Mouse (Mus musculus): ENCODE data around the gene Prune1.
"Not testable (repeated sequence)": the region's sequence is repeated elsewhere in the genome, so short reads cannot be mapped to it uniquely, and the experiment has no call there.

The Prune1 gene

DNA sequence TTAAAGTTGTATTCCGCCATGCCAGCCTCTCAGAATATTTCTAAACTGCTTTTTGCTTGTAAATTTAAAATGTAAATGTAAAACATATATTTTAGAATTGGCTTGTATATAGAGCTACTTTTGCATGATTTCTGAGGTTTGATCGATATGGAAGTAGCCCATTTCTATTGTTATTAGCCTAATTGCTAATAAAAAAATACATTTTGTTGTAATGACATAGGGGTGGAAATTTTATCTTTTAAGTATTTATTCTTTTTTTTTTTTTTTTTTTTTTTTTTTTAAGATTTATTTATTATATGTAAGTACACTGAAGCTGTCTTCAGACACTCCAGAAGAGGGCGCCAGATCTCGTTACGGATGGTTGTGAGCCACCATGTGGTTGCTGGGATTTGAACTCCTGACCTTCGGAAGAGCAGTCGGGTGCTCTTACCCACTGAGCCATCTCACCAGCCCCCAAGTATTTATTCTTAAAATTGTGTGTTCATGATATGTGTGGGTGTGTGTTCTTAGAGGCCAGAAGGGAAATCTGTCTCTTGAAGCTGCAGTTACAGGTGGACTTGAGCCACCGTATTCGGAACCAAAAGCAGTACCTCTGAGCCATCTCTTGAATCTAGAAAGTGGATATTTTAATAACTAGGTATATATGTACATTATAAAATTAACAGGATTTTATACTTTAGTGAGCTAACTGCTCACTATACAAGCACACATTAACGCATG is 68.8 kb downstream of the Prune1 start:
- DNase-seq (ENCODE audit: low spot score): not testable (repeated sequence)

DNA sequence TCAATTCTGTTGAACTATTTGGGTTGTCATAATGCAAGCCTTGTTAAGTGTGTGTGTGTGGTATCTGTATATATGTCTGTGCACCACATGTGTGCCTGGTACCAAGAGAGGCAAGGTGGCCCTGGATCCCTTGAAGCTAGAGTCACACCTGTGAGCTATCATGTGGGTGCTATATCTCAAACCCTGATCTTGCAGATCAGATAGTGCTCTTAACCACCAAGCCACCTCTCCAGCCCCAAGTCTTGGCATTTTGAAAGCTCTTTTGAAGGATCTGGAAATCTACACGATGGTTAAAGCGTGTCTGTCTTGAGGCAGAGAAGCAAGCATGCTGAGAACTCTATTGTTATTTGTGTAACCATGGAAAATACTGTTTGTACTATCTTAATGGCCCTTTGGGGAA is 71.3 kb downstream of the Prune1 start:
- DNase-seq (ENCODE audit: low spot score): no peak

DNA sequence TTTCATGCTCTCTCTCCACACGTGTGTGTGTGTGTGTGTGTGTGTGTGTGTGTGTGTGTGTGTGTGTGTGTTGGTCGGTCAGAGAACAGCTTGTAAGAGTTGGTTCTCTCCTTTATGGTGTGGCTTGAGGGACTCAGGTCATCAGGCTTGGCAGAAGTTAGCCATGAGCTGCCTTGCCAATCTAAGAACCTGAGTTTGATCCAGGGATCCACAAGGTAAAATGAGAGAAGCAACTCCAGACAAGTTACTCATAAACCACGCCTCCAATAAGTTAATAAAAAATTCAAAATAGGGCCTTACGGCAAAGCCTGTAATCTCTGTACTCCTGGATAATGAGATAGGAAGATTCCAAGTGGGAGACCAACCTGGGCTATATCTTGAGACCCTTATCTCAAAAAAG is 73.6 kb downstream of the Prune1 start:
- DNase-seq (ENCODE audit: low spot score): no peak

DNA sequence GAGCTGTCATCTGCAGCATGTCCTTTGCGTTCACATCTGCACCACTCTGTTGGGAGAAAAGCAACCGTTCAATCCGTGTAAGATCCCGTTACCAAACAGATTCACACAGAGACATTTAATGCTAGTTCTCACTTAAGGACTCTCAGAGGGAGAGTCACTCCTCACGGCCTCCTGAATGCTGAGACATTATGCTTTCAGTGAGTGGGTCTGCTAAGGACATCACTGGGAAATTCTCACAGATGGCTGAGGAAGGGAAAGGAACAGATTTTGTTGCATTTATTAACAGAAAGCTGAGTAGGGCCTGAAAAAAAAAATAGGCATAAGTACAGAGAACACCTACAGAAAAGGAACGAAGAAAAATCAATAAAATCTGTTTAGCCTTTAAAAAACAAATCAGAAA is 78.0 kb downstream of the Prune1 start:
- DNase-seq (ENCODE audit: low spot score): no peak
